Mouse (Mus musculus) embryo, embryonic 11.5 days (tissue): ENCODE data around the gene Grcc10.

Experiments used
- DNase-seq: peaks from one replicate; pipeline ENCODE4 v3.0.0-alpha.2; 2012; ENCODE audit warnings: low read depth, low spot score

The Grcc10 gene

DNA sequence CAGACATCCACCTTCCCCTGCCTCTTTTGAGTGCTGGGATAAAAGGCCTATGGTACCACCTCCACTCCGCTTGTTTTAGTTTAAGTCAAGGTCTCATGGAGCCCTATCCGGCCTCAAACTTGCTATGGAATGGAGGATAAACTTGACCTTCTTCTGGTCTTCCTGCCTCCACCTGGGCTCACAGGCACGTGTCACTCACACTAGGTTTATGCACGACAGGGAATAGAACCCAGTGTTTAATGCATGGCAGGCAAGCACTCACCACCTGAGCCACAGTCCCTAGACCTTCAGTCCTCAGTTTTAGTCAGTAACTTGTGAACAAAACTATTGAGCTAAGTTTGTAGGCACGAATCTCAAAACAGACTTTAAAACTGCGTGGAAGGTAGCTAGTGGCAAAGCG, 10.1 kb downstream of the Grcc10 start:
- DNase-seq: no peak

DNA sequence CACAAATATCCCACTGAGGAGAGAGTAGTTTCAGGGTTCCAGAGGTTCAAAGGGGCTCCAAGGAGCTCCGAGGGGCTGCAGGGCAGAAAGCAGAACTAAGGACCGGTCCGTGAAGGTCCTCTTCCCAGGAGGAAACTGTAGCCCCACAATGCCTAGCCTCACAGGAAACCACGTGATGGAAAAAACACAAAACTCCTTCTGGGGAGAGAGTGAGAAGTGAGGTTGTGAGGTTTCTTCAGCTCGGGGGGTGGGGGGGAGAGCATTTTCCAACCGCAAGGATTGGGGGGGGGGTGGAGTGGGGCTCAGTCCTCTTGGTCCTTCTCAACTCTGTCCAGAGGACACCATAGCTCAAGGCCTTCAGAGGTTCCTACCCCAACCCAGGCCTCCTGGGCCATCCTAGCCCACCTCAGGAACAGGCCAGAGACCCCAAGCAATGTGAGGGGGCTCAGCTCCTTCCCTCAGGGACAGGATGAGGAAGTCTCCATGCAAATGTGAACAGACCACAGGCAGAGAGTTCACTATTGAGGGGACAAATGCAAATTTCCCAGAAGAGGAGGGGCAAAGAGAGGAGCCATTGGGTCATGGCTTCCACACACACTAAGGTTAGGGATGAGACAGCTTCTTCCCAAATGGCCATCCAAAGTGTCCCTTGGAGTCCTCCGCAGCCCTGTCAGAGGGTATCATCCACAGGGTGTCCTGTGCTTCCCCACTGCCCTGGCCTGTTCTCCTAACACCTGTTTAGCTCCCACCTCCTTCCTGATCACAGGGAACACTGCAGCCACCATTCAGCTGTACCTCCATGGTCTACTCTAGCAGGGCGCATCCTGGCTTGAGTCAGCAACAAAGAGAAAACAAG, 11.1 kb downstream of the Grcc10 start:
- DNase-seq: no peak

DNA sequence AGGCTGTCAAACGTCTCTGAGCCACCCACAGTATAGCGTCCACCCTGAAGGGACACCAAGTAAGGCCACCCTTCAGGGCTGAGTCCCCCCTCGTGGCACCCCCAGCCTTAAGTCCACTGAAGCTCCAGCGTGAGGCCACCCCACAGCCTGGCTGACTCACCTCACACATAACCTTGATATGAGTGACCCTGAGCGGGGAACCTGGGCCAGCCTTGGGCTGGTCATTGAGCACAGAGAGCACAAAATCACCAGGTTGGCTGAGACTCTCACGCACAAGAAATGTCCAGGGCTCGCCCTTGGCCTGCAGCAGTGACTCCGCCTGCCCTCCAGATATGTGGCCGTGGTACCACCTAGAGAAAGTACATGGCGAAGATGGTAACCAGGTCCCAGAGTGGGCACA, 12.6 kb downstream of the Grcc10 start:
- DNase-seq: no peak

DNA sequence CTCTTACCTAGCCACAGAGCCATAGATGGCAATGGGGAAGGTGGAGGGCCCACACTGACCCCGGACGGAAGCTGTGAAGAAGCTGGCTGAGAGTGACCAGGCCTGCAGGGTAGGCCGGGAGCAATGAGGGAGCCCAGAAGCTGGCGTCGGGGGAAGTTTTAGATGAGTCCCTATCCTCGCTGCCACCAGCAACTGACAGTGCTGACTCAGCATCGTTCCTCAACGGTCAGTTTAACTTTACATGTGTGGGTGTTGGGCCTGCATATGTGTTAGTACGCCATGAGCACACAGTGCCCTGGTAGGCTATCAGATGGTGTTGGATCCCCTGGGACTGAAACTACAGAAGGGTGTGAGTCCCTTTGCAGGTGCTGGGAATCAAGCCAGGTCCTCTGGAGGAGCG, 16.7 kb downstream of the Grcc10 start:
- no peak for DNase-seq

DNA sequence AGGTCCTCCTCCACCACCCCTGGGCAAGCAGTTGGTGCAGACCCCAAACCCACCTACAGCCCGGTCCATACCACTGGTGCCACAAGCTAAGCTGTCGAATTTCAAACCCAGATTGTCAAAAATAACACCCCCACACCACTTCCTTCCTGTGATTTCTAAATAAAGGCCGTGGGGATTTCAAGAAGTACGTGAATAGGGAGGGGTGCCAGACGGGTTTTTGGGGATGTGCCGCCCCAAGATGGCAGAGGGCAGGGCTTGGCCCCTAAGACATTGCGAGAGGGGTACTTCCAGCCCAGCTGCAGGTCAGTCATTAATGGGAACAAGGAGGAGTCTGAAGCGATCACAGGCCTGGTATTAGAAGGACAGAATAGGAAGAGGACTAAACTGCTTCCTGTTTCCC, 17.6 kb downstream of the Grcc10 start:
- no peak for DNase-seq

DNA sequence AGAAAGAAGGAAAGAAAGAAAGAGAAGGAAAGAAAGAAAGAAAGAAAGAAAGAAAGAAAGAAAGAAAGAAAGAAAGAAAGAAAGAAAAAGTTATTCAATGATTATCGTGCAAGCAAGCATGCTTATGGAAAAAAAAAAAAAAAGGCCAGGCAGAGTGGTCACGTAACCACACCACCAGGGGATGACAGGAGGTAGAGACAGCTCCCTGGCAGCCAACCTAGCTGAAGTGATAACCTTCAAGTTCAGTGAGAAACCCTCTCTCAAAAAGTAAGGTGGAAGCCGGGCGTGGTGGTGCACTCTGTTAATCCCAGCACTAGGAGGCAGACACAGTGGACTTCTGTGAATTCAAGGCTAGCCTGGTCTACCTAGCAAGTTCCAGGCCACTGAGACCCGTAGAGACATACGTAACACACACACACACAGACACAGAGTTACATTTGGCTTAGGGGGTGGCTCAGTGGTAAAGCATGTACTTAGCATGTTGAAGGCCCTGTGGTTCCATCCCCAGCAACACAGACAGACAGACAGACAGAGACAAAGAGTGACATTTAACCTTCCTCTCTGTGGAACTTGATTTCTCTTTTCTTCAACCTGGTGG, 18.2 kb downstream of the Grcc10 start:
- no peak for DNase-seq

DNA sequence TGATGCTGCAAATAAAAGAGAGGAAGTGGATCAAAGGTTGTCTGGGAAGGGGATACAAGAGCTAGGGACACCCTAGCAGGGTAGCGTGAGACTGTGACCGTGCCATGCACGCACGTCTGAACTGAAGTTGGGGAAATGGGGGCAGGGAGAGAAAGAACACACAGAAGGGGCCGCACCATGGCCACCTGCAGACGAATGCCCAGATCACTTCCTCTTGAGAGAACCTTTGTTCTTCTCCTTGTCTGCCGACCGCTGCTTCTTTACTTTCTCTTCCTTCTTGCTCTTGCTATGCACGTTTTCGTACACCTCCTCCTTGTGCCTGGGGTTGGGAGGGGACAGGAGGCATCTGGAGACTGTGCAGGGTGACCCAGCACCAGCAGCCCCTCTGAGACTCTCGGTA, 20.3 kb downstream of the Grcc10 start:
- DNase-seq: no peak

DNA sequence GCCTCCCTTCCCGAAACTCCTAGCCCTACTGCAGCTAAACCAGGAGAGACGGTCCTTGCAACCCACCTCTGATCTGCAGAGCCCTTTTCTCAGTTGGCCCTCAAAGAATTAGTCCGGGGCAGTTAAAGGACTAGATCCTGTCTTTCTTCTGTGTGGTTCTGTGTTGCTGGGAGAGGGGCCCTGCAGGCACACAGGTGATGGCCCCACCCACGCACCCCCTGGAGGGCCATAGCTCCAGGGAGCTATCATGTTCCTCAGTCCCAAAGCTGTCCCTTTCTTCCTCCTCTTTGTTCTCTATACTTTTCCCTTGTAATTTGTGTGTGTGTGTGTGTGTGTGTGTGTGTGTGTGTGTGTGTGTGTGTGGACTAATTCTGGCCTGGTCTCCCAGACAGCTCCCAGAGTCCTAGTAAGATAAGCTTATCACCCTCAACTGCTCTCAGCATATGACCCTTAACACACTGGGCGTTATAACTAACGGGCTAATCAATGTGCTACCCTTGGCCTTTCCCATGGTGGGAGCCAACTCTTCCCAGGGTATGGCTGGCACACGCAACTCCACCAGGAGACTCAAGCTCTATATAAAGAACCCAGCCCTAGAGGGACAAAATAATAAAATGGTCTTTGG, 21.7 kb downstream of the Grcc10 start:
- no peak for DNase-seq

DNA sequence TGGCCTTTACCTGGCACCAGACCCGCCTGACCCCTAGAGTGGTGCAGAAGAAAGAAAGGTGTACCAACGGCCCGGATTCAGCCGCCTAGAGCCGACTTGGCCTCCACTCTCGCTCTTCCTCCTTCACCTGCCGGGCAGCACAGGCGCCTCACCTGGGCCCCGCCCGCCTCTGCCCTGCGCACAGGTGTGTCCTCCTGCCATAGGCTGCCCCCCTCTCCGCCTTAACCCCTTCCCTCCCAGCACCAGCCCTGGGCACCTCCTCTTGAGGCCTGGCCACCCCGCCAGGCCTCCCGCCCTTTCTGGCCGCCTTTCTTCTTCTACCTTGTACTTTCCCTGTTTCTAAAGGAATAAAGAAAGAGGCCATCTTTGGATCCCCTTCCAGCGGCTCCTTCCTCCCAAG, 22.5 kb downstream of the Grcc10 start:
- no peak for DNase-seq

DNA sequence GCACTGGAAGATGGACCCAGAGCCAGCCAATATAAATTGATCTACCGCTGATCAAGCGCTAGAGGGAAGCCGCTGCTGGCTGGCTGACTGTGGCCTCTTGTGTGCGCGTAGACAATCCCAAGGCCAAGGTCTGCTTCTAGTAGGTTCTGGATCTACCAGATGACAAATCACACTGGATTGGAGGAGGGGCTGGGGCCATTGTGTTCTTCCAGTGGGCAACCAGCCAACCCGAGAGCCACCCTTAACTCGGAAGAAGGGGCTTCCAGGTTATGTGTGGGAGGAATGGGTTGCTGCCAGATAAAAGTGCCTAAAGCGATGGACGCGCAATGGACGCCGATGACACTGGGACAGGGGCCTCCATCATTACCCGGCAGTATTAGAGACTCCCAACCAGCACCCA, 23.2 kb downstream of the Grcc10 start:
- no peak for DNase-seq

DNA sequence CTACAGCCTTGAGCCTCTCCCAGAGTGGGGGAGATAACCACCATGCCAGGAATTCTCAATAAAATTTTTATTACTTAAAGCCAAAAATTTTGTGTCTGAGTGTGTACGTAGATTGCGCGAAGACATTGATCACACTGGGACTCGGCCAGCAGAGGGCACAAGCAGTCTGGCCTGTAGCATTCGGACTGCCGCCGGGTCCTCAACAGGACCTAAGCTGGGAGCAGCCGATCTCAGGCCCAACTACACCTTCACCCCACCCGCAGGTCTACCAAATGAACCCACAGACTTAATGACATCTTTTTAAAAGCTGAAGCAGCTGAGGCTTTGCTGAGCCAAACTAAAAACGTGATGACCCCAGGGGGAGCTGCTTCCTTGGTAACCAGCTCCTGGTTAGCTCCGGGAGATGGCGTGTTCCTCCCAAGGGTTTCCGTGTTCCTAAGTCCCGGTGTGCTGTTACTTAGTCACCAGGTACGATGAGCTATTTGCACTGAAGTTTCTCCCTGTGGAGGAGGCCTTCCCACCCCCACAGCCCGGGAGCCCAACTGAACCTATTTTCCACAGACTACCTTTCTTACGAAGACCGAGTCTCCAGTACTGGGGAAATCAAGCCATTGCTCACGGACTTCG, 24.2 kb downstream of the Grcc10 start:
- DNase-seq: no peak

DNA sequence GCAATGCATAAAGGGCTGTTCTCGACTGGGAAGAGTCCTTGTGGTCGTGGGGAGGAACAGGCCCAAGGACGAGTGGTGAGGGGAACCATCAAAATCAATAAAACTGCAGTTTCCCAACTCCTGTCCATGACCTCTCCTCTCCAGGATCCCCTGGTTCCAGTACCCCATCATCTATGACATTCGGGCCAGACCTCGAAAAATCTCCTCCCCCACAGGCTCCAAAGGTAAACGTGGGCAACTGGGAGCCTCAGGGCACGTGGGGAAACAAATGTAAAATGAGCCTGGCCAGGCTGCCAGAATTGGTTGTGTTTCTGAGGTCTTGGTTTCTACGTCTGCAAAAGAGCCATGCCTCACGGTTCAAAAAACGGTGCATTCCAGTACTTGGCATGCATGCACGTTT, 28.3 kb downstream of the Grcc10 start:
- no peak for DNase-seq

DNA sequence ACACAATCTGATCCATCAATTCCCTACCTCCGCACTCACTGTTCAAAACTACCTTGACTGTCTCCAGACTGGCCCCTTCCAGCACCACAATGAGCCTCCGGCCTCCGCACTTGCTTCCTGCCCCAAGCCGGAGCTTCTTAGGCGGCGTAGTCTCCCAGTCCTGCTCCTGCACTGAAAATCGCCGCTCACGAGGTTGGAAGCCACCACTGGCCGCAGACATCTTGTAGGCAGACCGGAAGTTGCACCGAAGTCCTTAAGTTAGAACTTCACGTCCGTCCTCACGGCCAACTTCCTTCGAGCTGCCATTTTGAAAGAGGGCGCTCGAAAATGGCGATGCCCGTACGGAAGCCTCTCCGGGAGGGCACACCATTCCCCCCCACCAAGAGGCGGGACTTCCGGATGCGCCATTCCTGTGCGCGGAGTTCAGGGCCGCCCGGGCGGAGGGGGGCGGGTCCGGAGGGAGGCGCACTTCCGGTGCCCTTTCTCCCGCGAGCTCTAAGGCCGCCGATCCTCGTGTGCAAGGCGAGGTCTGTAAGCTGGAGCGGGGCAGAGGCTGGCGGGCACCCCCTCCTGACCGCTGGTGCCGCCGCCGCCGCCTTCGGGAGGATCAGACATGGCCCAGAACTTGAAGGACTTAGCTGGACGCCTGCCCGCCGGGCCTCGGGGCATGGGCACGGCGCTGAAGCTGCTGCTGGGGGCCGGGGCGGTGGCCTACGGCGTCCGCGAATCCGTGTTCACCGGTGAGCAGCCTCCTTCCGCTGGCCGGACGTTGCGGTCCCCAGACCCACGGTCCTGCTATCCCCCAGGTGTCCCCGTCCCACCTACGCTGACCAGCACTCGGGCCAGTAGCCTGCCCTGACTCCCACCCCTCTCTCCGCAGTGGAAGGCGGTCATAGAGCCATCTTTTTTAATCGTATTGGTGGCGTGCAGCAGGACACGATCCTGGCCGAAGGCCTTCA, 29.1 kb downstream of the Grcc10 start, which contains the start of the genes Emg1 and Phb2:
Gene Emg1 (minus strand): TSS at position 355 of the 959 bp plus-strand sequence.
Gene Phb2 (plus strand): TSS at position 513 of the 959 bp plus-strand sequence.
- DNase-seq: peak; percentile 96

DNA sequence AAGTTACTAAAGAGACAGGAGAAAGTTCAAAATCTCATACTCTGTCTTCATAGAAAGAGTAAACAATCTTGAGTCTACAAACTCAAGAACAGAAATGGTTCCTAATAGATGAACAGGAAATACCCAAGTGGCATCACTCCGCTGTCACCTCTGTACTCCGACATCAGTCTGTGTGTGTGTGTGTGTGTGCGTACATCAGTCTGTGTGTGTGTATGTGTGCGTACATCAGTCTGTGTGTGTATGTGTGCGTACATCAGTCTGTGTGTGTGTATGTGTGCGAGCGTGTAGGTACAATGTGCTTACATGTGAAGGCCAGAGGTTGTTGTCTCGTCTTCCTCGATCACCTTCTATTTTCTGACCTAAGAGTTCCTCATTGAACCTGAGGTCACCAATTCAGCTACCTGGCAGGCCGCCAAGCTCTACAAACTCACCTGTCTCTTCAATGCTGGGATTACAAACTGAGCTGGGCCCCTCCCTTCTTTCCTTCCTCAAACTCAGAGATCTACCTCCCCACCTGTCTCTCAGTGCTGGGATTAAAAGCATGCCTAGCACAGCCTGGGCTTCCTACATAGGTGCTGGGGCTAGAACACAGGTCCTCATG, 32.8 kb downstream of the Grcc10 start:
- no peak for DNase-seq

DNA sequence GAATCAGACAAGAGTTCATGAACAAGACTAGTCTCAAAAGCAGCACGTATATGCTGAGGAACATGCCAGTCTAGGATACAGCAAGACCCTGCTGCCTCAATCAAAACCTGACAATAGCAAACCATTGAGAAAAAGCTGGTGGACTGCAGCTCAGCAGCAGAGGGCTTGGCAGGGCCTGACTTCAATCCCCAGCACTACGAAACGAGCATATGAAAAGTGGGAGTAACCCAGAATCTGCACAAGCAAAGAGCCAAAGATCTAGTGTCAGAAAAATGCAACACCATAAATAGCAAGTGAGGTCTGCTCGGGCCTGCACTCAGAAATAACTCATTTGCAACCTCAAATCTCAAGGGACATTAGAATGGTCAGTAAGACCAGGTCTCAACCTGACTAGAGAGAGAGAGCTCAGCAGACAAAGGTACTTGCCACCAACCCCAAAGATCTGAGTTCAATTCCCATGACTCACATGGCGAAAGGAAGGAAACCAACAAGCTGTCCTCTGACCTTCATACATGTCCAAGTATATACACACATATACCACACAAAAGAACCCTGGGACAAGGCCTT, 35.0 kb downstream of the Grcc10 start:
- no peak for DNase-seq

DNA sequence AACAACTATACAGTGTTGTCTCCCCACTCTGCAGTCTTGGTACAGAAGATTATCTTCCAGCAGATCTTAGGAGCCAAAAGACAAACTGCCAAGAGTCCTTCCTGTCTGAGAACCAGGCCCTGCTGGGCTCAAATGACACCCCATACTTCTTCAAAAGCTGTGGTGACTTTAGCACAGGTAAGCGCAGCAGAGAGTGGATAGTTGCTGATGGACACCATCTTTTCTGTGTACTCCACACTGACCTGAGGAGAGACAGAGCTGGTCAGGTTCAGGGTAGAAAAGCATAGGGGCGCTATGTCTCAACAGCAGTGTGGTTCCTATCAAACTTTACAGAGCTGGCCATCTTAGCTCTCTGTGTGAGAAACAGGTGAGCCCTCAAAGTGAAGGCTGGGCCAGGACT, 36.8 kb downstream of the Grcc10 start:
- DNase-seq: no peak

DNA sequence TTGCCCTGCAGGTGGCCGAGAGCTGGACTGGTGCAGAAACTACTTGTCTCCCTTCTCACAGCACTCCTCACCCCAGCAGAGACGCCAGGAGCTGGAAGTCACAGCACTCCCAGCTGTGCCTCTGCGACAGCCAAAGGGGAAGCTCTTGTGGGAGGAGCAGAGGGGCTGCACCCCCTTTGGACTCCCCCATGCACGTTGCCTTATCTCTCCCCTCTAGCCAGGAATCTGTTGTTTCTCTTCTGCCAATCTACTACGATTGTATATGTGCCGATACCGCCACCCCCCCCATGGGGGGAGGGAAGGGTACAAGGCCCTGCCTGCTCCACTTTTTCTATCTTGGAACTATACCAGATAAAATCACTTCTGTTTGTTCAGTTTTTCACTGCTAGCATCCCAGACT, 37.4 kb downstream of the Grcc10 start:
- no peak for DNase-seq

DNA sequence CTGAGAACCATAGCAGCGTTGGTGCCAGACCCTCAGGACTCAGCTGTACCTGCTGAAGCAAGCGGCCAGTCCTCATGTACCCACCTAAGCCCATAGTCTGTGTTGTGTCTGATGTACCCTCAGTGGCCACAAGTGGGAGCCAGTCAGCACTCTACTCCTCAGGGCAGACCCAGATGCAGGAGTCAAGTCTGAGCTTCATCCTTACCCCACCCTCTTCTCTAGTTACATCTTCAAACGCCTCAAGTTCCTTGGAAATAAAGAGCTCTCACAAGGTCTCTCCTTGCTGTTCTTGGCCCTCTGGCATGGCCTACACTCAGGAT, 38.4 kb downstream of the Grcc10 start:
- DNase-seq: peak; percentile 46

DNA sequence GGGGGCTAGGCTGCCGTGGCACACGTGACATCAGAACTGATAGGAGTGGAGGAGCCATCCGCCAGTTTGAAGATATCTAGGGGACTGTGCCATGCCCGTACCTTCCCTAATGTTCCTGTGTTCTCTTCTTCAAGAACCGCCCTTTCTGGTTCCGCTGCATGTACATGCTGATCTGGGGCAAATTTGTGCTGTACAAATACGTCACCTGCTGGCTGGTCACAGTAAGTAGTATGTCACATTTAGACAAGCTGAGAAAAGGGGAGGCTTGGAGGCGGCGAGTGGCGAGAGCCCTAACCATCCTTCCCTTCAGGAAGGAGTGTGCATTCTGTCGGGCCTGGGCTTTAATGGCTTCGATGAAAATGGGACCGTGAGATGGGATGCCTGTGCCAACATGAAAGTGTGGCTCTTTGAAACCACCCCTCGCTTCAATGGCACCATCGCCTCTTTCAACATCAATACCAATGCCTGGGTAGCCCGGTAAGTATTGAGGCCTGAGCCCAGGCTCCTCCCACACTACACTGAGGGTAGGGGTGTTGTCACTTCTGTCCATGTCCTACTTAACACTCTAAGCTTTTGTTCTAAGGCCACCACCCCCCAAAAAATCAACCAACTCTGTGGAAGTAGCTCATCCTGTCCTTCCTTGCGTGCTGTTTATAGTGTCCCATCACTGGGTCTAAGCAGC, 38.9 kb downstream of the Grcc10 start:
- no peak for DNase-seq

DNA sequence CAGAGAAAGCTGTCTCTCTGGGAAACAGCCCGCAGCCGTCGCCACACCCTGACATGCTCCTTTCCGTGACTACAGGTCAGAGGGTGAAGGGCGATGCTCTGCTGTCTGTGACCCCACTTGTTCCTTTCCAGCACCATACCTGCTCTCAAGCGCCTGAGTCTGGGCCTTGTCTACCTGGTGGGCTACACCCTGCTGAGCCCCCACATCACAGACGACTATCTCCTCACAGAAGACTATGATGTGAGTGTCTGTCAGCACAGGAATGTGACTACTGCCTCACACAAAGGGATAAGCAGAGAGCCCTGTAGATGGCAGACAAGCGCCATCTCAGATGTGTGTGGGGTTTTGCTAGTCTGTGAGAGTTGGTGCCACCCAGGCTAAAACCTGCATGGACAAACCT, 39.8 kb downstream of the Grcc10 start:
- no peak for DNase-seq
